Mouse (Mus musculus) urinary bladder, postnatal 36 days (tissue): ENCODE measurements at regions not wholly inside any gene's neighbourhood (a gene's known extent, or its start where the extent isn't known, plus 50 kb on each side); places are given as distances from the start of the nearest gene placed in this dataset.

ENCODE experiments used
- DNase-seq, 2 experiments: peaks; one replicate each; pipeline ENCODE4 v3.0.0; 2022; ENCODE audit warnings: low spot score in 2 of 2, mixed read lengths in 1 of 2

DNA sequence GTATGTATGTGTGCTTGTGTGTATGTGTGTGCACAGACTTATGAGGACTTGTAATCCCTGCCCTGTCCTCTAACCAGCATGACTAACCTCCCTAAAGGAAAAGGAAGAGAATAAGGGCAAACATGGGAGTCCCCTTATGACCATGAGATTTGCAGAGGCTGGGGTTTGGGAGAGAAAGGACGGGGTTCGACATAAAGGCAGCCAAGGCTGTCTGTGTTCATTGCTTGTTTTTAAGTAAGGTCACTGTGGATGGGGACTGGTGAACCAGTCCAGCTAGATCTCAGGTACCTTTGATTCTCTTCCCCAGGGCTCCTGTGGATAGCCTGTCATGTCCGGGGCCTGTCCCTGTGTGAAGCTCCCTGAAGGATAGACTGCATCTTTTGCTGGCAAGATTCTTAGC is 55.6 kb downstream of the Irf2bp2 start:
- no peak for DNase-seq

DNA sequence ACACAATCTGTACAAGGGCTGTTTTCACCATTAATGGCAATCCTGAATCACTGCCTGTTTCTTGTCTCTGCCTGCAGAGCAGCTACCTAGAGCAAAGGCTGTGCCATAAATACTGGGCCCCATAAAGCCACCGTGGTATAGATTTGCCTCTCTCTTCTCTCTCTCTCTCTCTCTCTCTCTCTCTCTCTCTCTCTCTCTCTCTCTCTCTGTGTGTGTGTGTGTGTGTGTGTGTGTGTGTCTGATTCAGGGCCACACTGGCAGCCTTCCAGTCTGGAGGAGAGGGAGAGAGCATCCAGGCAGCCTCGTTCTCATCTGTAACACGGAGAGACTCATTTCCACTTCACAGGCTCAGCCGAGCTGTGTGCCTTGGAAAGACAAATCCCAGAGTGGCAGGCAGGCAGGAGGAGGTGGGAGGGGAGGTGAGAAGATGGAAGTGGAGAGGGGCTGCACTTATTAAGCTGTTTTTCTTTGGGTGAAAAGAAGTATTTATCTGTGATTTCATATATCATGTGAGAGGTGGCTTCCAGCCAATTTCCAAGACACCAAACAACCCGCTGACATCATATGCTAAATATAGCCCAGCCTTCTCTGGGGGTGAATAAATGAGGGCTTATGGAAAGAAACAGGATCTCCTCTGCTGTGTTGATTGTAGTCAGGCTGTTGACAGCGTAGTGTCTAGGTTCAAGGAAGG is 56.7 kb downstream of the Irf2bp2 start:
- peak in 1 of 2 experiments; percentile 12 for DNase-seq

DNA sequence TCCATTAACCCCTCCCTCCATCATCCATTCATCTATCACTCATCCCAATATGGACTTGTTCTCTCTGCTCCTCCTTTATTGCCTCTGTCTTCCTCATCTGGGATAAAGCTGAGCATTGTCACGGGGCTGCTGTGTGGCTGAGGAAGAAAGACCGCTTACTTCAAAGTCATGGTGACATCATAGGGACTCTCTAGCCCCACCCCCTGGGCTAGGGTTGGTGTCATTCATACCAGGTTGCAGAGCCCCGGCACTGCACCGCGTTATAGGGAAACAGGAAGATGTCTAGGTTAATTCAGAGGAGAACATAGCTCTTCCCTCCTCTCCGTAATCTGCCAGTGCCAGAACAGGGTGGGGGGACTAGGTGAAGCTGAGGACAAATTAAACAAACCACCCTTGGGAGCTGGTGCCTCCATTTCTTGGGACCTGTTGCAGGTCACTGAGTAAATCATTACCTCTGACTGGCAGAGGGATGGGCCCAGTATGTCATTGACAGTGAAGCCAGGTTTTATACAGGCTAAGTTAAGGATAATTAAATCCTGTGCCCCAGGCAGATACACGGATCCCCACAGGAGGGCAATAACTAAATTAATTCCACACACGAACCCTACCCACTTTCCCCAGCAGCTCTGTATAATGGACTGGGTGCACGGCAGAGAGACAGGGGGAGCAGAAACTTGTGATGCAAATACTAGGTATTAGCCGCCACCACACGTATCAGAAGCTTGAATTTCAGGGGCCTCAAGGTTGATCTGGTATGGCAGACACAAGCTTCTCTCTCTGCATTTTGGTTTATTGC is 57.5 kb downstream of the Irf2bp2 start:
- no peak for DNase-seq

DNA sequence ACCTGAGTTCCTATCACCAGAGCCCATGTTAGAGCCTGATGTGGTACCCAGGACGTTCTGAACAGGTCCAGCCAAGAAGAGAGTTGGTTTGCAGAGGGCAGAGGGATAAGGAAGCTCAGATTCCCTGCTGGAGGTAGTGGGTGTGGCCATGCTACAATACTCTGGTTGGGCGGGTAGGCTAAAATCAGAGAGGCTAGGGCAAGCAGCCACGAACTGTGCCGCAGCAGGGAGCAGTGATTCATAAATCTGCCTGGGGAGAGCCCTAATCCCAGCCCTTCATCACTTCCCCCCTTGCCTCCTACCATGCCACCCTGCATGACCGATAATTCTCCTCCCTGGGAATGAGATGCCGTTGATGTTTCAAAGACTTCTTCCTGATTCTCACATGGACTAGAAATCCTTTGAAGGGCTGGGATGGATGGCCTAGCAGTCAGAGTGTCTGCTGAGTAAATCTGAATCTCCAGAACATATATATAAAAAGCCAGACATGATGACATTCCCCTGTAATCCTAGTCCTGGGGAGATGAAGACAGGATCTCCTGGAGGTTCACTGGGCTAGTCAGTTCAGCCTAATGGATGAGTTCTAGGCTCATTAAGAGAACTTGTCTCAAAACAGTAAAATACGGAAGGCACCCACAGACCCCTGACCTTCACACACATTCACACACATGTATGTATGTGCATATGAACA is 57.6 kb upstream of the Tarbp1 start:
- peak; percentile 52 to 72 for DNase-seq

DNA sequence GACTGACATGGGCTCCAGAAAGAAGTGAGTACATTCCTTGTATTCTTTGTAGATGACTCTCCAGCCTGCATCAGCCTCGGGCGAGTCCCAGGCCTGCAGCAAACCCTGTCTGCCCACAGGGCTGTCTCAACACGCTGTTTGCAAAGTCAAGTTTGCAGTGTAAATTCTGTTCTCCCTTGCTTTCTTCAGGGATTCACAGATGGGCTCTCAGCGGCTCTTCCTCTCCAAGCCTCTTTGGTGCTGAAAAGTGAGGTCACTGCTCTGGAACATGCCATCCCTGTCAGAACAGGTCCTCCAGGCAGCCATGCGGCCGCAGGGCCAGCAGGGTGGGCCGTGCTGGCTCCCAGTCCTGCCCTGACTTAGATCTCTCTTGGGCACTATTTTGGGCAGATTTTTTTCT is 56.6 kb upstream of the Tarbp1 start:
- DNase-seq: peak in 1 of 2 experiments; percentile 46

DNA sequence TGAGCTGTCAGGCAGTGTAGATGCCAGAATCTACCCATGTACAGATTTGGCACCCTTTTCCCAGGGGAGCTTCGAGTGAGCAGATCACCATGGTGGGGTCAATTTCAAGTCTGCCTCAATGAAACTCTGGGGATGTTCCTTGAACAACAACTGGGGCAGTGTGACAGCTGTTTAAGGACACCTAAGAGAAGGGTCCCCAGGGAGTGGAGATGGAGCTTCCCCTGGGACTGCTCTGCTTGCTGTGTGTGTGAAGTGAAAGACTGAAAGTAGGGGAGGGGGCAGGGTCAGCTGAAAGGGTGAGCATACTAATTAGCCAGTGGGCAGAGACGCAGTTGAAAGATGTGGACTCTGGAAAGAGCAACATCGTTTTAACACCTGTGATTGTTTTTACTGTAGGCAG is 54.5 kb upstream of the Tarbp1 start:
- DNase-seq: no peak

DNA sequence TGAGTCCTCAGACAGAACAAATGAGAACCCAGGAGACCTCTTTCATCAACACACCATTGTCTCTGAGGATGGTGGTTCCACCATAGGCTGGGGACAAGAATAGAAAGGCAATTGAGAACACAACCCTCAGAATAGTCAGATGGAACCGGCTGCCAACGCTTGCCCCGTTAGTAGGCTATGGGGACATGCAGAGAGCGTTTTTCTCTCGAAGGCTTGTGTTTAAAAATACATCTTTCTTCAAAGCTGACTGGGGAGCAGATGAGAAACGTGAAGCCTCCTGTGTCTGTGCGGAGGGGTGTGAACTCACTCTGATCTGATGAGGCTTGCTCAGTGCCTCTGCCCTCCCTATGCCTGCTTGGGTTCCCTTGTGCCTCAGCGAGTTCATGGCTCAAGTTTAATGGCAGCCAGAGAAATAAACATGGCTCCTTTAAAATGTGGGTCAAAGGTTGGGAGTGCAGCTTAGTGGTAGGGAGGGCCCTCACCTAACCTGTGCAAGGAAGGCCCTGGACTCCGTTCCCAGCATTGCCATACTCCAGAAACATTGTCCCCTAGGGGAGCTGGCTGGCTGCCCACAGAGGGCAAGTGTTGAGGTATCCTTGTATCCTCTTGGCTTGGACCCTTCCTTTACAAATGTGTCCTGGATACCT is 53.7 kb upstream of the Tarbp1 start:
- no peak for DNase-seq

DNA sequence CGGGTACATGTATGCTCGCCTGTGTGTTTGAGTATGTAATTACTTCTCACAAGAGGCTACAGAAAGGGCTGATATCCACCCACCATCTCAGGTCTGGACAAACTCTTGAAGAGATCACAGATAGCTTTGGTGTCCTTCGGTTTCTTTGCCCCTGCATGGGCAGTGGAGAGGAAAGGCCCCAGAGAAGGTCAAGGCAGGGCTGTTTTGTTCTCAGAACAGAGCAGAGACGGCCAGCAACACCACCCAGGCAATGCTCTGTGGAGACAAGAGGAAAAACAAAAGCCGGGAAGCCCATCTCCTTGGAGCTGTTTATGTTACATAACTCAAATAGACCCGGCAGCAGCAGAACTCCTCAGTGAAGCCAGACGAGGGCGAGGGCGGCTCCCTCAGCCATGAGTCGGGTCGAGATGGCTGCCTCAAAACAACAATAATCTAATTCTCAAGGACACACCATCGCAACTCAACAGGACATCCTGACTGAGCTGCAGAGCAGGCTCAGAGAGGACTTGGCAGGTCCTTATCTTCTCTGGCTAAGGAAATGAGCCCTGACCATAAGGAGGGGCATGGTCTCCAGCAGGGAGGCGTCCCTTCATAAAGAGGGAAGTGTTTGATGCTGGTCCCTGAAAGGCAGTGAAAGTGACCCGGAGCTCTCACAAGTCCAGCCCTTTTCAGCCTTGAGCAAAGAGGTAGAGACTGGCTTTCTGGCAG is 52.2 kb upstream of the Tarbp1 start:
- peak; percentile 44 to 76 for DNase-seq

DNA sequence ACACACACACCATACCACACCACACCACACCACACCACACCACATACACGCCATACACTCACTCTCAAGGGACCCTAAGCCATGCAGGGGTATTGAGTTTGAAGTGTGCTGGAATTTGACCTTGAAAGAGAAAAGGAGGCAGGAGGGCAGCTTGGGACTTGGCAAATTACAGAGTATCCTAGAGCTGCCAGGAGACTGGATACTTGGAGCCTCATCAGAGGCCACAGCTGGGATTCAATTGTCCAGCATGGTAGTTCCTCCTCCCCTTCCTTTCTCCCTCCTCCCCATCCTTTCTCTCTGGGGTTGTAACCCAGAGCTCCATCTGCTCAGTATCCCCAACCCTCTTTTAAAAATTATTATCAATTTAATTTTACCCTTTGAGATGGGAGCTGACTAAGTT is 50.7 kb upstream of the Tarbp1 start:
- DNase-seq: no peak
